Mouse (Mus musculus) hindbrain, embryonic 10.5 days (tissue): Measurements from ENCODE around the gene Taf1b. TPM values are rescaled to one million over a fixed set of nuclear protein-coding genes. Genes with fewer than 3 reads are reported as not detected.

Source experiments
- DNase-seq: peaks from one replicate; pipeline ENCODE4 v3.0.0-alpha.2; 2017; ENCODE audit warnings: low spot score
- H3K27ac ChIP-seq: fragments of 300-500 bp; sonication (generic); 2 replicates; pipeline ENCODE4 v1.5.1; 2016; ENCODE audit warnings: mild to moderate bottlenecking, moderate library complexity
- H3K27me3 ChIP-seq: fragments of 300-500 bp; sonication (generic); 2 replicates; pipeline ENCODE4 v1.6.1; 2016; ENCODE audit warnings: mild to moderate bottlenecking; ENCODE audit not compliant: poor library complexity, insufficient read depth, severe bottlenecking
- H3K36me3 ChIP-seq: fragments of 300-500 bp; sonication (generic); 2 replicates; pipeline ENCODE4 v1.6.1; 2016; ENCODE audit warnings: mild to moderate bottlenecking, moderate library complexity
- H3K4me1 ChIP-seq: fragments of 300-500 bp; sonication (generic); replicated peaks from 2 replicates; pipeline ENCODE4 v1.6.1; 2016; ENCODE audit warnings: mild to moderate bottlenecking
- H3K4me3 ChIP-seq: fragments of 300-500 bp; sonication (generic); 2 replicates; pipeline ENCODE4 v1.5.1; 2016; ENCODE audit warnings: mild to moderate bottlenecking, moderate library complexity
- H3K9me3 ChIP-seq: fragments of 300-500 bp; sonication (generic); 2 replicates; pipeline ENCODE4 v1.6.1; 2016; ENCODE audit warnings: mild to moderate bottlenecking, moderate library complexity
- WGBS: fragments of 180-500 bp; shearing (Covaris S2); methylation state at CpG from one replicate; pipeline ENCODE4 v1.1.7; 2016; 5-methylcytosine and 5-hydroxymethylcytosine counted together
- polyA plus RNA-seq: library from polyadenylated mRNA; unstranded; fragments of >200 nt; fragmentation: Nextera tagmentation; extraction: Ambion mirVana; gene quantifications from 2 replicates; pipeline ENCODE4 v1.2.1, GENCODE M21; 2016

The Taf1b gene
- polyA plus RNA-seq, 1 experiment from 2014 or later: 26.2 TPM

DNA sequence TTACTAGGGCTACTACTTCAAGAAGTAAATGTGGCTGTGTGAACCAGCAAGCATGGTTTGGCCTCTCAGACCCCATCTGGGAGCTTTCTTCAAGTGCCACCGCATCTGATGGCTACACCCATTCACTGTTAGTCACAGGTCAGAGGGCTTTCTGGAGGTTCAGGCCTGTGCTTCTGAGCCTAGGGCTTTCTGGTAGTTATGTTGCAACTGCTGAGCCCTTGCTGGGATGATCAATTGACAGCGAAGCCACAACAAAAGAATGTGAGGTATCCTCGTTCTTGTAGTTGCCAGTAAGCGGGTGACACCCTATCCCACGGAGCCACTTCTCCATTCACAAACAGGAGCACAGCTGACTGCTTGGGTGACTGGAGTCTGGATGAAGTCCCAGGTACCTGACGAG is 67.2 kb downstream of the Taf1b start:
- Histone ChIP-seq H3K27ac (no peak overlapping the region), H3K27me3 (peaks cover 6% of the 10 kb centered on the region), H3K4me3 (no peak overlapping the region), H3K9me3 (no peaks in the 10 kb centered on the region), H3K4me1 (0 out of 2 replicates have a peak, but pooled peaks cover 5% of the 10 kb centered on the region), H3K36me3 (peaks cover 4% of the 10 kb centered on the region; the same call in 1 of the 2 replicates)
- no peak for DNase-seq
- 79% methylated on average over 6 of the region's 6 CpGs for WGBS

DNA sequence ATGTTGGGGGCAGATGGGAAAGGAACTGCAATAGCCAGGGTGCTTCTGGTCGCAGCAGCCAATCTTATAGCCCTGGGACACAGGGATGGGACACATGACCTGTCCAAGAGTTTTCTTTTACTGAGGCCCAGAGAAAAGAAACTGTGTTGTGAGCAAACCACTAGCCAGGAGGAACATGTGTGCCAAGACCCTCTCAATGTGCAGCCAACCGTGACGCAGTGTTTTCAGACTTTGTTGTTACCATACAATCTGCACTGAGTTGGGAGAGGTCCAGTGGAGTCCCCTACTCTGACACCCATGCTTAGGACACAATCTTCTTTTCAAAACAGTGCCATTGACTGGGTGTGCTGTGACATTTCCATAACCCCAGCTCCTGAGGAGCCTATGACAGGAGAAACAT is 69.4 kb downstream of the Taf1b start:
- peaks cover 17% of the 10 kb centered on the region for H3K4me1 ChIP-seq
- no peak for DNase-seq
- H3K9me3 ChIP-seq: peaks cover 5% of the 10 kb centered on the region; the same call in 1 of the 2 replicates
- H3K36me3 ChIP-seq: no peaks in the 10 kb centered on the region
- H3K4me3 ChIP-seq: no peak overlapping the region
- H3K27ac ChIP-seq: no peak overlapping the region
- H3K27me3 ChIP-seq: peaks cover 25% of the 10 kb centered on the region
- 81% methylated on average over 3 of the region's 3 CpGs for WGBS

GRCm38 (mm10) chr12:24571523-24572392 is 73.6 kb downstream of the Taf1b start, which contains the start of gene Grhl1:
TSS of gene Grhl1 (plus strand) at chr12:24572283.
- H3K27me3 ChIP-seq: peaks cover 51% of the 10 kb centered on the region
- DNase-seq: peak; percentile 93

DNA sequence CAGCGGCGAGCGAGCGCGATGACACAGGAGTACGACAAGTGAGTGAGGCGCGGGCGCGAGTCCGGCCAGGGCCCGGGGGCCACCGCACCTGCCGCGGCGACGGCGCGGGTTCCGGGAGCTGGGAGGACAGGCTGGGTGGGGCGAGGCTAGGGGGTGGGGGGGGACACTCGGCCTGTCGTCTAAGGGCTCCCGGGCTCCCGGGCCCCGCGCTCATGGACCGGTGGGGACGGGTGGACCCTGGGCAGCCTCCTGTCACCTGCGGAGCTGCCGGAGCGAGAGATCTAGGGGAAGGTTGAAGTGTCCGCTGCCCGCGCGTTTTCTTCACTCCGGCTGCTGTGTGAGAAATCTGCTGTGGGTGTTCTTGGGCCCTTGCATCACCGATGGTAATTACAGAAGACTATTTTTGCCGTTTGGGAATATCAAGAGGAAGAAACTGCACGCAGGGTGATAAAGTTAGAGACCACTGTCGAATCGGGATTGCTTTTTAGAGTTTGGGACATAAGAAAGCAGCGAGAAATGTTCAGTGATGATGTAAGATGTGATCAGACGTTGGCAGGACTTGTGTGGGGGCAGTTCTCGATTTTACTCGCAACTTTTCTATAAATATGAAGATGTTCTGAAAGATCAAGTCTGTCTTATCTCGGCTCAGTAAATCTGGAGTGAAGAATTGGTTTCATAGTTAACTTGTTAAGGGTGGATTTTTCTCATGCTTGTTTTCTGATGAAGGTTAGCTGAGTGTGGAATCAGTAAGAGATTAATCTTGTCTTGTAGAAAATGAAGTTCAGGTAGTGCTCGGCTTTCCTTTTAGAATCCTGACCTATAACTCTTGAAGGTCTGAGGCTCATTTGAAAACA is 74.5 kb downstream of the Taf1b start:
- 6% methylated on average over 48 of the region's 48 CpGs for WGBS
- H3K27me3 ChIP-seq: peaks cover 51% of the 10 kb centered on the region

More at GRCm38 (mm10) chr12:24571523-24572392, 73.6 kb downstream of the Taf1b start, which contains the start of gene Grhl1:
- peak within 1 kb of the TSS; percentile 69 for H3K27ac ChIP-seq
- 2% methylated on average over 64 of the region's 64 CpGs for WGBS
- H3K4me1 ChIP-seq: peaks cover 13% of the 10 kb centered on the region
- no peaks in the 10 kb centered on the region for H3K36me3 ChIP-seq
- H3K9me3 ChIP-seq: peaks cover 5% of the 10 kb centered on the region; the same call in 1 of the 2 replicates
- peak within 1 kb of the TSS; percentile 68 for H3K4me3 ChIP-seq

DNA sequence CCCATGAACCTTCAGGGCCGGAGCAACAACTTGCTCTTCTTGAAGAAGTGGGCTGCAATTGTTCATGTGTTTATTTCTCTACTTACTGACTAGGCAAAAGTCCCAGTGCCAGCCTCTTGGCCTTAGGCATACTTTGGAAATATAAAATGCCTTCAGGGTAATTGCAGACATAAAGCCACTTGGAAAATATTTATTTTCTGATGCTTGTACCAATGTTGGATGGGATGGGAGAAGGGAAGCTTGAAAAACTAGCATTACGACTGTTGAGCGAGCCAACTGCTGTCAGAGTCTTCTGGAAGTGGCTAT is 75.1 kb downstream of the Taf1b start:
- H3K27me3 ChIP-seq: peaks cover 51% of the 10 kb centered on the region

More for the DNA sequence above, 74.5 kb downstream of the Taf1b start:
- H3K4me3 ChIP-seq: peak overlapping the region; percentile 68
- peak overlapping the region; percentile 69; the same call in 1 of the 2 replicates for H3K27ac ChIP-seq
- no peaks in the 10 kb centered on the region for H3K36me3 ChIP-seq
- H3K4me1 ChIP-seq: peaks cover 13% of the 10 kb centered on the region
- no peak for DNase-seq
- peaks cover 5% of the 10 kb centered on the region; the same call in 1 of the 2 replicates for H3K9me3 ChIP-seq

GRCm38 (mm10) chr12:24574870-24575269 is 76.7 kb downstream of the Taf1b start:
- Histone ChIP-seq H3K4me1 (peaks cover 13% of the 10 kb centered on the region), H3K4me3 (no peak overlapping the region), H3K9me3 (peaks cover 5% of the 10 kb centered on the region; the same call in 1 of the 2 replicates), H3K36me3 (no peaks in the 10 kb centered on the region), H3K27ac (no peak overlapping the region), H3K27me3 (peaks cover 50% of the 10 kb centered on the region)
- no peak for DNase-seq
- WGBS: 72% methylated on average over 7 of the region's 7 CpGs

More for the DNA sequence above, 75.1 kb downstream of the Taf1b start:
- H3K9me3 ChIP-seq: peaks cover 5% of the 10 kb centered on the region; the same call in 1 of the 2 replicates
- H3K4me3 ChIP-seq: no peak overlapping the region
- peaks cover 13% of the 10 kb centered on the region for H3K4me1 ChIP-seq
- no peaks in the 10 kb centered on the region for H3K36me3 ChIP-seq
- no peak for DNase-seq
- 62% methylated on average over 3 of the region's 3 CpGs for WGBS
- no peak overlapping the region for H3K27ac ChIP-seq

- Histone ChIP-seq H3K9me3 (no peaks in the 10 kb centered on the region), H3K4me3 (no peak overlapping the region), H3K27ac (no peak overlapping the region), H3K36me3 (no peaks in the 10 kb centered on the region), H3K4me1 (0 out of 2 replicates have a peak, but pooled peaks cover 6% of the 10 kb centered on the region), H3K27me3 (no peaks in the 10 kb centered on the region)
- 86% methylated on average over 1 of the region's 1 CpGs for WGBS
- DNase-seq: no peak
Measured at GRCm38 (mm10) chr12:24580452-24580851, 82.3 kb downstream of the Taf1b start.

GRCm38 (mm10) chr12:24580996-24581683 is 83.0 kb downstream of the Taf1b start:
- WGBS: 75% methylated on average over 14 of the region's 14 CpGs
- H3K4me1 ChIP-seq: 0 out of 2 replicates have a peak, but pooled peaks cover 6% of the 10 kb centered on the region
- no peak overlapping the region for H3K4me3 ChIP-seq
- no peak overlapping the region for H3K27ac ChIP-seq
- no peaks in the 10 kb centered on the region for H3K9me3 ChIP-seq
- no peak for DNase-seq
- H3K27me3 ChIP-seq: no peaks in the 10 kb centered on the region
- no peaks in the 10 kb centered on the region for H3K36me3 ChIP-seq

DNA sequence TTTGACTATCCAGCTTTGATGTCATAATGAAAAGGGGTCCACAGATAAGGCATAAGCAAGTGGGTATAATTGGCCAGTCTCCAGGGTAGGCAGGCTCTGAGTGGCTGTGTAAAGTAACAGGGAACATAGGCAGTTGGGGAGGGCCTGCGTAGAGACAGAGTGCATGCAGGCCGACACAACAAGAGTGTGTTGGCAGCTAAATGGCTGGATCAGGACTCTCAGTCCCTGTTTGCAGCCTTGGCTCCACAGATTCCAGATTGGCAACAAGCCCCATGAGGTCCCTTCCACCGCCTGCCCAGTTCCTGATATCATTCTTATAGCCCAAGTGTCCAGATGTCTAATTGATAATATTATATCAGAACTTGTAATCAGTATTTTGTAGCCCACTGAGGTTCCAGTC is 85.5 kb downstream of the Taf1b start:
- Histone ChIP-seq H3K36me3 (no peaks in the 10 kb centered on the region), H3K27ac (no peak overlapping the region), H3K4me3 (no peak overlapping the region), H3K4me1 (0 out of 2 replicates have a peak, but pooled peaks cover 6% of the 10 kb centered on the region), H3K27me3 (no peaks in the 10 kb centered on the region), H3K9me3 (no peaks in the 10 kb centered on the region)
- WGBS: 92% methylated on average over 3 of the region's 3 CpGs
- no peak for DNase-seq

GRCm38 (mm10) chr12:24584835-24585234 is 86.7 kb downstream of the Taf1b start:
- no peak for DNase-seq
- Histone ChIP-seq H3K27ac (no peak overlapping the region), H3K27me3 (no peaks in the 10 kb centered on the region), H3K4me1 (0 out of 2 replicates have a peak, but pooled peaks cover 6% of the 10 kb centered on the region), H3K9me3 (no peaks in the 10 kb centered on the region), H3K36me3 (no peaks in the 10 kb centered on the region), H3K4me3 (no peak overlapping the region)
- 90% methylated on average over 8 of the region's 8 CpGs for WGBS

DNA sequence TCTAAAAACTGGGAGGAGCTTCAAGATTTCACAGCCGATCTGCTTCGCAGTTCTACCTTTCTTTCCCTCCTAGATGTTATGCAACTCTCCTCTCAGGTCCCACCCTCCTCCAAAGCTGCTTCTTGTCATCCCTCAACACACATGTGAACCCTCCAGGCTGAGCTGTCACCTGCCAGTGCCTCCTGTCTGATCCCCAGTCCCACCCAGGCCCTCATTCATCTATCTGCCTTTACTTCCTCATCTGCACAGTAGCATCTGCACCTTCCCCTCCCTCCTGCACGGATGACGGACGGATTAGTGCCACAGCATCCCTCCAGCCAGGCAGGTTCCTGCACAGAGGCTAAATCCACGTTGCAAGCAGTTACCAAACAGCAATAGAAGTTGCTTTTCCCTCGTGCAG is 88.0 kb downstream of the Taf1b start:
- H3K9me3 ChIP-seq: no peaks in the 10 kb centered on the region
- no peaks in the 10 kb centered on the region for H3K36me3 ChIP-seq
- no peak overlapping the region for H3K27ac ChIP-seq
- DNase-seq: no peak
- no peak overlapping the region for H3K4me3 ChIP-seq
- no peaks in the 10 kb centered on the region for H3K27me3 ChIP-seq
- 78% methylated on average over 7 of the region's 7 CpGs for WGBS
- 0 out of 2 replicates have a peak, but pooled peaks cover 4% of the 10 kb centered on the region for H3K4me1 ChIP-seq

- H3K27ac ChIP-seq: no peak overlapping the region
- no peaks in the 10 kb centered on the region for H3K36me3 ChIP-seq
- no peaks in the 10 kb centered on the region for H3K9me3 ChIP-seq
- H3K27me3 ChIP-seq: no peaks in the 10 kb centered on the region
- no peak overlapping the region for H3K4me3 ChIP-seq
- H3K4me1 ChIP-seq: peaks cover 18% of the 10 kb centered on the region
- 88% methylated on average over 7 of the region's 7 CpGs for WGBS
- DNase-seq: no peak
Measured at GRCm38 (mm10) chr12:24590371-24590770, 92.2 kb downstream of the Taf1b start.
